Mouse (Mus musculus) cerebellum, postnatal 14 days (tissue): ENCODE results near the gene Gm21983.
A peak's percentile ranks its signal among the peaks of the same experiment; 100 is the strongest.

Experiments
- DNase-seq, 2 experiments: peaks; one replicate each; pipeline ENCODE4 v3.0.0; 2021; ENCODE audit warnings: mixed read lengths in 2 of 2

Gm21983 gene

GRCm38 (mm10) chr7:27159882-27160281 lies 21.0 kb downstream of the Gm21983 start:
- DNase-seq, result peak; percentile 89 to 94

DNA sequence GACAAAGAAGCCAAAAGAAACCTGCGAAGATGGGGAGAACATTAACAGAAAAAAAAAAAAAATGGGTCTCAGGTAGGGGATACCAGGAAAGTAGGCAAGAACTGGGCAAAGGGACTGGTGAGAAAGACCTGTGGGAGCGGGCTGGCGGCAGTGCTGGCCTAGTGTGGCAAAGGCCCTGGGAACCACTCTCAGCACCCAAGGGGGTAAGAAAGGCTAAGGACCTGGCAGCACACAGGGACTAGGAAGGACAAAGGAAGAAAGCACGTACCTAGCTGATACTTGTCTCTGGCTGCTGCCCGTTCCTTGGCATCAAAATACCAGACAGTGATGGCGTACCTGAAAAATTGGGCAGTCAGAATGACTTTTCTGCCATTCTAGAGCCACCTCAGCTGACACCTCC lies 21.6 kb downstream of the Gm21983 start:
- no peak for DNase-seq

- DNase-seq, result no peak
Measured at GRCm38 (mm10) chr7:27158171-27158570, 22.7 kb downstream of the Gm21983 start.

- peak in 1 of 2 experiments; percentile 51 for DNase-seq
Measured at GRCm38 (mm10) chr7:27156005-27156404, 24.9 kb downstream of the Gm21983 start.

- DNase-seq, result peak in 1 of 2 experiments; percentile 66
Measured at GRCm38 (mm10) chr7:27153205-27153764, 27.6 kb downstream of the Gm21983 start, which contains the start of gene Cyp2t4. Gene Cyp2t4, plus strand, starts transcription at chr7:27153714.

DNA sequence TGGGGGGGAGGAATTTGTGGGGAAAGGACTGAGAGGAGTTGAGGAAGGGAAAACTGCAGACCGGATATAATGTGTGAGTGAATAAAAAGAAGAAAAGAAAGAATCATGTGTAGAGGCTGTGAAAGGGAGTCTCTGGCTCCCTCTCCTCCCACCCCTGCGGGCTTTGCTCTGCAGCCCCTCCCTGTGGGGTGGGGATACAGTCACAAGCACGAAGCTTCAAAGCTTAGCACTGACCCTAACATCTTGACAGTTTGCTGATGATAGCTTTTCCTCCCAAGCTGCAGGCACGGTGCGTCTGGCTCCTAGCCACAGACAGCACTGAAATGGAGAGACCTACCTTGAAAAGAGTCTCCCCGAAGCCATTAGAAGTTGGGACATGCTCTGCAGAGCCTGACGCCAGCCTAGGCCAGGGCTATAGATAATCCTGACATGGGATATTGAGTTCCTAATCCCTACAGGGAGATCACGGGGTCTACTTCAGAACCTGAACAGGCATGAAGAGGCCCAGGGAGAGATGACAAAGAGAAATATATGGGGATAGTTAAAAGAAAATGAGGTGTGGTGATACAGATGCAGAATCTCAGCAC lies 44.4 kb downstream of the Gm21983 start:
- no peak for DNase-seq

DNA sequence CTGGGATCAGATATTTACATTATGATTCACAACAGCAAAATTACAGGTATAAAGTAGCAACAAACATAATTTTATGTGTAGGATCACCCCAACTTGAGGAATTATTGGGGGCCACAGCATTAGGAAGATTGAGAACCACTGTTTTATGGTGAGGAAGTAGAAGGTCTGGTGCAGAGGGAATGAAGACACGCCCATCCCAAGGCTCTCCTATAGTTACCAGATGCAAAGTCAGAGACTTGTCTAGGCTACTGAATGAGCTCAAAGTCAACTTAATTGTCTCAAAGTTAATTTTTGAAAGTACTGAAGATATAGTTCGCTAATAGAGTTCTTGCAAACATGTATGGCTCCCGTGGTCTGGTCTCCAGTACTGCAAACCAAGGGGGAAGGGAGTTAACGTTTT lies 47.1 kb downstream of the Gm21983 start:
- DNase-seq, result no peak

DNA sequence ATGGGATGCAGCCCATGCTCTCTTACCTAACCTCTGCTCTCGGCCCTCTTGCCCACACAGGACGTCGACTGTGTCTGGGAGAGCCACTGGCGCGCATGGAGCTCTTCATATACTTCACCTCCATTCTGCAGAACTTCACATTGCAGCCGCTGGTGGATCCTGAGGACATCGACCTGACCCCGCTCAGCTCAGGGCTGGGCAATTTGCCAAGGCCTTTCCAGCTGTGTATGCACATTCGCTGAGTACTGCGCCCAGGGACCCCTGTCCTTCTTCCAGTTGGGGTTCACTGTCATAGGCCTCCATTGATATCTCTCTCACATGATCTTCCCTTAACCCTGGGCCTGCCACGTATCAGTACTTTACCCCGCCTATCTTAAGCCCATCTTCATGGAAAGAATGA lies 47.7 kb downstream of the Gm21983 start:
- DNase-seq, result peak in 1 of 2 experiments; percentile 31

DNA sequence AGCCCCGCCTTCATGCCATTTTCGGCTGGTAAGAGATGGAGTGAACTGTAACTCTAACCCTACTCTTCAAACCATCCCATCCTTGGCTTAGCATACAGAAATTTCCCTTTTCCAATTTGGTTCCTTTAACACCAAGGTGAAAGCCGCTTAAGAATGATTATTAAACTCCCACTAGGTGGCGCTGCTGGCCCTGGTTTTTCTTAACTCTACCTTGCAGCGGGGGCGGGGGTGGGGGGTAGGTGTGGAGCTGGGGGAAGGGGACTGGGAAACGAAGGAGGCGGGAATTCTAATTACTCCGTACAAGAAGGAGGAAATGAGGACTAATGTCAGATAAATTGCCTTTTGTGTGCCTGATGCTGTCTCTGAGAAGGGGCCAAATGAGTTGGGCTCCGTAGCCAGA lies 48.3 kb downstream of the Gm21983 start:
- peak; percentile 85 to 90 for DNase-seq

DNA sequence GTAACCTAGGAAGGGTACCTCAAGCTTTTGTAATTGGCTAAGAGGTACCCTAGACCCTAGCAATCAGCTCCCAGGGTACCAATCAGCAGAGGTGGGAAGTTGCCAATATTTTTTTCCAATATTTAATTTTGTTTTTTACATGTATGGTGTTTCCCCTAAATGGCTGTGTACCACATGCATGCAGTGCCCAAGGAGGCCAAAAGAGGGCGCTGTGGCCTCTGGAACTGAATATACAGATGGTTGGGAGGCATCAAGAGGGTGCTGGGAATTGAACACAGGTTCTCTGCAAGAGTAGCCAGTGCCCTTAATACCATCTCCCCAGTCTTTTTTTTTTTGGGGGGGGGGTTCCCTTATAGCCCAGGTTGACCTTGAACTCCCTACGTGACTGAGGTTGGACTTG lies 49.5 kb downstream of the Gm21983 start:
- DNase-seq, result no peak

GRCm38 (mm10) chr7:27130521-27131370 lies 50.1 kb downstream of the Gm21983 start:
- DNase-seq, result no peak

DNA sequence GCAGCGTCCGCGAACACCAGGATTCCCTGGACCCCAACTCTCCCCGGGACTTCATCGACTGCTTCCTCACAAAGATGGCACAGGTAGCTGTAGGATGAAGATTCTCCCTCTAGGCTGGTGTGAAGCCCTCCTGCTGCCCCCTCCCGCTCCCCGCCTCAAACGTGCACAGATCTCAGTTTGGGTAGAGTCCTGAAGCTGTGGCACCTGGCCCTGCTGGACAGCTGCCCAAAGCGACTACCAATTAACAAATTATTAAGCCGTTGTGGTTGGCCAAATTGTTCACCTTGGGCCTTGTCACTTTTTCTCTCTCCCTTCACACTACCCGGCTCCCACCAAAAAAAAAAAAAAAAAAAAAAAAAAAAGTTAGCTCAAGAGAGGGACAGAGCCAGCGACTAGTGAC lies 51.1 kb downstream of the Gm21983 start:
- DNase-seq, result no peak

DNA sequence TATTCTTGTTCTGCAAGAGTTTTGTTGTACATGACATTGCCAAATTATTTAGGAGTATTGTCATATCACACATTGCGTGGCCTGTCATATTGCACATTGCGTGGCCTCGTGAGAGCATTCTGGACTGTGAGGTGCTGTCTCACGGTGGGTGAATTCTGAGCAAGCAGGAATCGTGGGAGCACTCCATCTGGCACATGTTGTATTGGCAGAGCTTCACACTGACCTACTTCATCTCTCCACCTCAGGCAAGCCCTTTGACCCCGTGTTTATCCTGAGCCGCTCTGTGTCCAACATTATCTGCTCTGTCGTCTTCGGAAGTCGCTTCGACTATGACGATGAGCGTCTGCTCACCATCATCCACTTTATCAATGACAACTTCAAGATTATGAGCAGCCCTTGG lies 51.9 kb downstream of the Gm21983 start:
- DNase-seq, result no peak

GRCm38 (mm10) chr7:27128162-27128561 lies 52.7 kb downstream of the Gm21983 start:
- DNase-seq, result peak; percentile 45 to 57

- DNase-seq, result no peak
Measured at GRCm38 (mm10) chr7:27124969-27125368, 55.9 kb downstream of the Gm21983 start.

- DNase-seq, result no peak
Measured at GRCm38 (mm10) chr7:27124305-27124832, 56.5 kb downstream of the Gm21983 start.

- no peak for DNase-seq
Measured at GRCm38 (mm10) chr7:27119676-27120075, 61.2 kb downstream of the Gm21983 start, which contains the start of gene Cyp2f2. Gene Cyp2f2, plus strand, starts transcription at chr7:27119909.
